Mouse (Mus musculus) frontal cortex, adult 2 months (tissue): ENCODE measurements at regions not wholly inside any gene's neighbourhood (a gene's known extent, or its start where the extent isn't known, plus 50 kb on each side); places are given as distances from the start of the nearest gene placed in this dataset.

ENCODE experiments used
- DNase-seq, 2 experiments: peaks; one replicate each; pipeline ENCODE4 v3.0.0; 2022; ENCODE audit warnings: low spot score in 1 of 2; ENCODE audit errors: extremely low spot score in 1 of 2

DNA sequence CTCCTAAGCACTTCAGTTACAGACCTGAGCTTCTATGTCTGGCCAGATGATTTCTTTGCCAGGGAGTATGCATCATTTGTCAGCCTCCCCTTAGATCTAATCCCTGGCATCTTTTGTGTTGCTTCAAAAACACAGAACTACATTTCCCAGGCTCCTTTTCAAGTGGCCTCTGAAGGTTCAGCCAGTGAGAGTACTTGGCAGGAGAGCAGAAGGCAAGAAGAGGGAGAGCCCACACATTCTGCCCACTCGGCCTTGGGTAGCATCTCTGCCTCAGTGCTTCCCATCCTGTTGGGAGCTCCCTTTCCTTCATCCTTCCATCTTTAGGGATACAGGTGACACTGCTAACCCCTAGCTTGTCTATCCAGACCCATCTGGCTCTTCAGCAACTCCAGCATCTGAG lies 214.9 kb downstream of the Bcor start:
- DNase-seq = peak in 1 of 2 experiments; percentile 12

DNA sequence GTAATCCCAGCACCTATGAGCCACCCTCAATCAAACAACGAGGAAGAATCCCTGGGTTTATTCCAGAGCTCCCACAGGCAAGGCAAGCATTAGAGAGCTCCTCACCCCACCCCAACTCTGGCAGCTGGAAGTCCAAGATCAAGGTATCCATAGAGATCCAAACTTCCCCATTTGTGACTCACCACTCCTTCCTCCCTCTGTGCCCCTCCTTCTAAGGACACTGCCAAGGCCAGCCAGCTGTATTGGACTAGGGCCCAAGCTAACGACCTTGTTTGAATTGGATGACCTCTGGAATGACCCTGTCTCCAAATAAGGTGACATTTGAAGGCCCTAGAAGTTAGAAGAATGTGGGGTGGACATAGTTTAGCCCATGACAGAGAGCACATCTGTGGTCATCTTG lies 208.0 kb downstream of the Bcor start:
- no peak for DNase-seq

DNA sequence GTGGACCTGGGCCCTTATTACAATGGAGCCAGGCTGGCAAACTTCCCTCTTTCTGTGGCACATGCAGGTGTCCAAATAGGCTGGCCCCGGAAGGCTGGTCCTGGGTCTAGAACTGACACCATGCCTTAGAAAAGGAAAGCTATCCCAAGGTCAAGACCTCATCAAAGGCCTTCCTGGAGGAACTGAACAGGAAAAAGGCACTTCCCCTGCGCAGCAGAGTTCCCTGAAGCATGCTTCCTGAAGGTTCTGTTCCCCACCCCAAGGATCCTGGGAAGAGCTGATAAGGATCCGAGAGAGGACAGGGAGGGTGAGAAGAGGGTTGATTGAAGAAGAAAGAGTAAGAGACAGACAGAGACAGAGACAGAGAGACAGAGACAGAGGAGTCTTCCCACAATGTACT lies 204.0 kb downstream of the Bcor start:
- no peak for DNase-seq

DNA sequence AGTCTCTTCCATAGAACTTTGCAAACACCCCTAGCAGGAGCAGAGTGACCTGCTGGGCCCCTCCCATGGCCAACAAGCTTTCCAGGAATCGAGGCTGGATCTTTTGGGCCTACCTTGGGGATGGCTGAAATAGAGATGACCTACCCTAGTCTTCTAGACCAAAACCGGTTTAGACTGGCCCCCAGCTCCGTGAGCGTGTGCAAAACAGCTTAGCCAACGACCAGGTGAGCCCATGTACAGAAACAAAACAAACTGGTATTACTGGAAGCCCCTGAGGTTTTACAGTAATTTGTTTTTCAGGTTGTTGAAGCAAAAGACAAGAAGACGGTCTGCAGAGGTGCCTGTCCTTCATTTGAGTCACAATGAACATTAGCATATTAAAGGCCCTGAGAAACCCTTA lies 203.1 kb downstream of the Bcor start:
- DNase-seq = no peak

DNA sequence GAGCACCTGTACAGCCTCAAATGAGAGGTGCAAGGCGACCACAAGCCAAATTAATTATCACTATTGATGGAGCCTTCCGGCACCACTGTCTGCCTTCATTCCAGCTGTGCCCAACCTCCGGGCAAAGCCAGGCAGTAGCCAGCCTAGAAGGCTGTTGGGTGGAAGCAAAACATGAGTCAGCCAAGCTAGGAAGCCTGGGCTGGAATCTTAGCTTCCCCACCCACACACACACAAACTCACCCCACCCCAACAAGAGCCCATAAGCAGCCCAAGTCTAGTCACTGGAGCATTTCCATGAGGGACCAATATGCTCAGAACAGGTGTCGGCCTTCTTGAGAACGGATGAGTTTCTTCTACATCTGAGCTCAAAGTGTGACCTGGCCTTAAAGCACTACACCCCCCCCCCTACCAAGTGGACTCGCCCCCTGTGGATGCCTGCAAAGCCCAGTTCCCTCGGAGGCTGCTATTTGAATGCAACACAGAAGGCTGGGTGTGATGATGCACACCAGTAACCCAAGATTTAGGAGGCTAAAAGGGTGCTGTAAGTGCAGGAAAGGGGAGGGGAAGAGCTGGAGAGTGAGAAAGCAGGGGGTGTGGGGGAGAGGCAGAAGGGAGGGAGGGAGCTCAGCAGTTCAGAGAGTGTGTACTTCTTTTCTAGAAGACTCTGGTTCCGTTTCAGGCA lies 200.1 kb downstream of the Bcor start:
- peak in 1 of 2 experiments; percentile 32 for DNase-seq

DNA sequence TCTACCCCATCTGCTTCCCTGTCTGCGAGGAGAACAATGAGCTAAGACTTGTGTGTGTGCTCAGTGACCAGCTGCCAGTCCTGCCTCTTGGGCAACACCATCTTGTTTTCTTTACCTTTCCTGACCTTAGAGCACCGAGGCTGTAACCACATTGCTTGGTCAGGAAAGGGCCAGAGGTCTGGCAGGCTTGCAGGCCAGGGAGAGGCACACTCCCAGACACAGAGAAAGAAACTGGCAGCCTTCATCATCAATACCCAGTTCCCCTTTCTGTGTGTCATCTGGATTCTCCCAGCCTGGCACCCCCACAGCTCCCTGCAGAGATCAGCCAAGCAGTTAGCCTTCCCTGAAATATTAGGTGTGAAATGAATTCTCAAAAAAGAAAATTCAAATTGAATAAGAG lies 198.8 kb downstream of the Bcor start:
- DNase-seq = no peak

DNA sequence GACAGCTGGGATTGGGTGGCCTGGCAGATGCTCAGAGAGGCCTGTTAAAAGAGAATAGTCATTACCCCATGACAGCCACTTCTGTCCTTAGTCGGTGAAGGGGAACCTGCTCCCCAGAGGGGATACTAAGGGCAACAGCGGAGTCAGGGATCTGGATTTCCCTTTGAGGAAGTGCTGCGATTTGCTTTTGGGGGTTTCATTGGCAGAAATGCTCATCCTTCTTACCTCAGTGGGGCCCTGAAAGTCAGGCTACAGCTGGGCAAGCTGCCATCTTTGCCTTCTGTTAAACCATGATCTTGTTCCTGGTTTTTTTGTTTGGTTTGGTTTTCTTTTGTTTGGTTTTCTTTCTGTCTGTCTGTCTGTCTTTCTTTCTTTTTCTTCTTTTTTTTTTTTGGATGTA lies 195.7 kb downstream of the Bcor start:
- no peak for DNase-seq

DNA sequence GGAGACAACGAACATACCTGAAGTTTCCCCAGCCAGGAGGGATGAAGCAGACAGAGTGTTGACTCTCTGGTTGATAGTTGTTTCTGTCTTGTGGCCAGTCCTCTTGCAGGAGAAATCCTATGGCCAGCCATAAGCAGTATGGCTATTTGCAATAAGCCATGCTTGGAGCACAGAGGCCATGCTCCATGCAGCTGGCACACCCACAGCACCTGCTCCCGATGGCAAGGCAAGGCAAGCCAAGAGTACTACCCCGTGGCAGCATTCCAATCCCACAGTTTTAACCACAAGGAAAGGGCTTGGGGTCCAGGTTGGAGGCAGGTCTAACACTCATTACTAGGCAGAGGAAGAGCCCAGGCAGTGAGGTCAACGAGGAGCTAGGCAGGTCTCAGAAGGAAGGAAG lies 181.5 kb downstream of the Bcor start:
- no peak for DNase-seq

DNA sequence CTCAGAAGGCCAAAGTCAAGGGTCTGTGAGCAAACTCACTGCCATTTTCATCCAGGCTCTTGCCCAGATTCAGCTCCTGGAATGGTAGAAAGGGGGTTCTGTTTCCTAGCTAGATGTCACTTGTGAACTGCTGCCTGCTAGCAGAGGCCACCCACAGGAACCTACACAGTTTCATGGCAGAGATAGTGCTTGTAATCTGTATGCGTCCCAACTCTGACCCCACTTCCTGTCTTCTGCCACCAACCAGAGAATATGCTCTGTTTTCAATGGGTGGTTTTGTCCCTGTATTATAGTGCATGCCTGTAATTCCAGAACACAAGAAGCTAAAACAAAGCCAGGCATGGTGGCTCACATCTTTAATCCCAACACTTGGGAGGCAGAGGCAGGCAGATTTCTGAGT lies 176.9 kb downstream of the Bcor start:
- no peak for DNase-seq
